Mouse (Mus musculus): Measurements from ENCODE around the gene Ccdc173. TPM values are rescaled to one million over a fixed set of nuclear protein-coding genes. Genes with fewer than 3 reads are reported as not detected.

Gene Ccdc173
- polyA plus RNA-seq, 1 experiment from 2014 or later: 4.6 TPM

GRCm38 (mm10) chr2:69788974-69789373, 401 bp downstream of the Ccdc173 start:
- H3K27ac ChIP-seq (replicated peaks): peak overlapping the region; percentile 87

GRCm38 (mm10) chr2:69778836-69779177, 10.6 kb downstream of the Ccdc173 start:
- H3K4me2 ChIP-seq (replicated peaks): no peak overlapping the region
- peaks cover 7% of the 10 kb centered on the region; the same call in 1 of the 2 replicates for H3K36me3 ChIP-seq
- no peaks in the 10 kb centered on the region for H3K4me1 ChIP-seq
- no peak overlapping the region for H3K27ac ChIP-seq (replicated peaks)
- no peak overlapping the region for H3K9ac ChIP-seq
- no peak overlapping the region for H3K4me3 ChIP-seq (replicated peaks)
- ATAC-seq (ENCODE audit: insufficient number of reproducible peaks, low FRiP score, low TSS enrichment, low read depth): no peak
- no peaks in the 10 kb centered on the region for H3K9me3 ChIP-seq (replicated peaks)
- WGBS: 39% methylated on average over 5 of the region's 5 CpGs
- H3K27me3 ChIP-seq: no peaks in the 10 kb centered on the region

More at GRCm38 (mm10) chr2:69788974-69789373, 401 bp downstream of the Ccdc173 start:
- Histone ChIP-seq H3K9me3 (replicated peaks) (no peaks in the 10 kb centered on the region), H3K9ac (peak overlapping the region; percentile 76), H3K4me3 (replicated peaks) (peak overlapping the region; percentile 64), H3K4me2 (replicated peaks) (peak overlapping the region; percentile 82), H3K4me1 (peaks cover 4% of the 10 kb centered on the region; the same call in 1 of the 2 replicates), H3K27me3 (no peaks in the 10 kb centered on the region), H3K36me3 (peaks cover 14% of the 10 kb centered on the region; the same call in 1 of the 2 replicates)
- 20% methylated on average over 9 of the region's 9 CpGs for WGBS
- ATAC-seq (ENCODE audit: insufficient number of reproducible peaks, low FRiP score, low TSS enrichment, low read depth): peak; percentile 8; the same call in 1 of the 2 replicates

GRCm38 (mm10) chr2:69777985-69778835, 11.2 kb downstream of the Ccdc173 start:
- 67% methylated on average over 7 of the region's 7 CpGs for WGBS
- H3K27me3 ChIP-seq: no peaks in the 10 kb centered on the region
- no peaks in the 10 kb centered on the region for H3K4me1 ChIP-seq
- H3K9ac ChIP-seq: no peak overlapping the region
- H3K4me3 ChIP-seq (replicated peaks): no peak overlapping the region
- no peak overlapping the region for H3K27ac ChIP-seq (replicated peaks)
- H3K9me3 ChIP-seq (replicated peaks): no peaks in the 10 kb centered on the region
- no peak overlapping the region for H3K4me2 ChIP-seq (replicated peaks)
- peaks cover 7% of the 10 kb centered on the region; the same call in 1 of the 2 replicates for H3K36me3 ChIP-seq
- no peak for ATAC-seq (ENCODE audit: insufficient number of reproducible peaks, low FRiP score, low TSS enrichment, low read depth)

- no peak for ATAC-seq (ENCODE audit: insufficient number of reproducible peaks, low FRiP score, low TSS enrichment, low read depth)
- no peaks in the 10 kb centered on the region for H3K9me3 ChIP-seq (replicated peaks)
- H3K36me3 ChIP-seq: peaks cover 4% of the 10 kb centered on the region; the same call in 1 of the 2 replicates
- no peaks in the 10 kb centered on the region for H3K27me3 ChIP-seq
- no peak overlapping the region for H3K27ac ChIP-seq (replicated peaks)
- H3K4me2 ChIP-seq (replicated peaks): no peak overlapping the region
- no peaks in the 10 kb centered on the region for H3K4me1 ChIP-seq
- no peak overlapping the region for H3K9ac ChIP-seq
- WGBS: 76% methylated on average over 3 of the region's 3 CpGs
- H3K4me3 ChIP-seq (replicated peaks): no peak overlapping the region
Observed at GRCm38 (mm10) chr2:69773331-69773730, 16.0 kb downstream of the Ccdc173 start.

- H3K4me3 ChIP-seq (replicated peaks): no peak overlapping the region
- no peaks in the 10 kb centered on the region for H3K4me1 ChIP-seq
- H3K27me3 ChIP-seq: no peaks in the 10 kb centered on the region
- no peak for ATAC-seq (ENCODE audit: insufficient number of reproducible peaks, low FRiP score, low TSS enrichment, low read depth)
- H3K4me2 ChIP-seq (replicated peaks): no peak overlapping the region
- peak overlapping the region; percentile 73 for H3K27ac ChIP-seq (replicated peaks)
- no peak overlapping the region for H3K9ac ChIP-seq
- H3K9me3 ChIP-seq (replicated peaks): no peaks in the 10 kb centered on the region
- H3K36me3 ChIP-seq: no peaks in the 10 kb centered on the region
- 41% methylated on average over 1 of the region's 1 CpGs for WGBS
Observed at GRCm38 (mm10) chr2:69764716-69765115, 24.7 kb downstream of the Ccdc173 start.

GRCm38 (mm10) chr2:69763340-69763739, 26.0 kb downstream of the Ccdc173 start:
- H3K9ac ChIP-seq: no peak overlapping the region
- H3K4me3 ChIP-seq (replicated peaks): no peak overlapping the region
- ATAC-seq (ENCODE audit: insufficient number of reproducible peaks, low FRiP score, low TSS enrichment, low read depth): no peak
- H3K4me1 ChIP-seq: no peaks in the 10 kb centered on the region
- H3K27me3 ChIP-seq: no peaks in the 10 kb centered on the region
- WGBS: 83% methylated on average over 4 of the region's 4 CpGs
- H3K4me2 ChIP-seq (replicated peaks): no peak overlapping the region
- no peaks in the 10 kb centered on the region for H3K9me3 ChIP-seq (replicated peaks)
- H3K27ac ChIP-seq (replicated peaks): no peak overlapping the region
- no peaks in the 10 kb centered on the region for H3K36me3 ChIP-seq

- Histone ChIP-seq H3K4me3 (replicated peaks) (no peak overlapping the region), H3K27me3 (no peaks in the 10 kb centered on the region), H3K36me3 (no peaks in the 10 kb centered on the region), H3K9me3 (replicated peaks) (no peaks in the 10 kb centered on the region), H3K4me2 (replicated peaks) (no peak overlapping the region), H3K27ac (replicated peaks) (no peak overlapping the region), H3K4me1 (no peaks in the 10 kb centered on the region), H3K9ac (no peak overlapping the region)
- WGBS: 82% methylated on average over 5 of the region's 5 CpGs
- no peak for ATAC-seq (ENCODE audit: insufficient number of reproducible peaks, low FRiP score, low TSS enrichment, low read depth)
Observed at GRCm38 (mm10) chr2:69760980-69761379, 28.4 kb downstream of the Ccdc173 start.

- WGBS: 83% methylated on average over 1 of the region's 1 CpGs
- no peaks in the 10 kb centered on the region for H3K9me3 ChIP-seq (replicated peaks)
- no peaks in the 10 kb centered on the region for H3K27me3 ChIP-seq
- H3K4me2 ChIP-seq (replicated peaks): no peak overlapping the region
- no peaks in the 10 kb centered on the region for H3K4me1 ChIP-seq
- ATAC-seq (ENCODE audit: insufficient number of reproducible peaks, low FRiP score, low TSS enrichment, low read depth): no peak
- H3K9ac ChIP-seq: no peak overlapping the region
- H3K27ac ChIP-seq (replicated peaks): no peak overlapping the region
- H3K4me3 ChIP-seq (replicated peaks): no peak overlapping the region
- H3K36me3 ChIP-seq: peaks cover 58% of the 10 kb centered on the region
Observed at GRCm38 (mm10) chr2:69745091-69745490, 44.3 kb downstream of the Ccdc173 start.

- 1% methylated on average over 13 of the region's 13 CpGs for WGBS
- peak overlapping the region; percentile 86 for H3K9ac ChIP-seq
- ATAC-seq (ENCODE audit: insufficient number of reproducible peaks, low FRiP score, low TSS enrichment, low read depth): no peak
- peak overlapping the region; percentile 94 for H3K27ac ChIP-seq (replicated peaks)
- H3K4me3 ChIP-seq (replicated peaks): peak overlapping the region; percentile 98
- peak overlapping the region; percentile 64 for H3K4me2 ChIP-seq (replicated peaks)
- no peaks in the 10 kb centered on the region for H3K27me3 ChIP-seq
- no peaks in the 10 kb centered on the region for H3K9me3 ChIP-seq (replicated peaks)
- no peaks in the 10 kb centered on the region for H3K36me3 ChIP-seq
- peaks cover 7% of the 10 kb centered on the region; the same call in 1 of the 2 replicates for H3K4me1 ChIP-seq
Observed at GRCm38 (mm10) chr2:69723519-69723825, 65.9 kb downstream of the Ccdc173 start.

GRCm38 (mm10) chr2:69722650-69723518, 66.5 kb downstream of the Ccdc173 start:
- Histone ChIP-seq H3K4me1 (peaks cover 7% of the 10 kb centered on the region; the same call in 1 of the 2 replicates), H3K36me3 (no peaks in the 10 kb centered on the region), H3K27me3 (no peaks in the 10 kb centered on the region), H3K9me3 (replicated peaks) (no peaks in the 10 kb centered on the region), H3K4me2 (replicated peaks) (peak overlapping the region; percentile 64), H3K9ac (peak overlapping the region; percentile 86), H3K4me3 (replicated peaks) (peak overlapping the region; percentile 98), H3K27ac (replicated peaks) (peak overlapping the region; percentile 94)
- WGBS: under 1% methylated on average over 91 of the region's 91 CpGs
- ATAC-seq (ENCODE audit: insufficient number of reproducible peaks, low FRiP score, low TSS enrichment, low read depth): peak; percentile 93

GRCm38 (mm10) chr2:69722273-69722649, 67.1 kb downstream of the Ccdc173 start, which contains the start of gene Ppig:
TSS of gene Ppig (plus strand) at chr2:69722545.
- WGBS: 3% methylated on average over 12 of the region's 12 CpGs
- H3K36me3 ChIP-seq: no peaks in the 10 kb centered on the region
- no peaks in the 10 kb centered on the region for H3K9me3 ChIP-seq (replicated peaks)
- no peak for ATAC-seq (ENCODE audit: insufficient number of reproducible peaks, low FRiP score, low TSS enrichment, low read depth)
- no peaks in the 10 kb centered on the region for H3K27me3 ChIP-seq
- H3K27ac ChIP-seq (replicated peaks): peak within 1 kb of the TSS; percentile 94
- H3K4me1 ChIP-seq: peaks cover 7% of the 10 kb centered on the region; the same call in 1 of the 2 replicates
- peak within 1 kb of the TSS; percentile 64 for H3K4me2 ChIP-seq (replicated peaks)
- peak within 1 kb of the TSS; percentile 98 for H3K4me3 ChIP-seq (replicated peaks)
- H3K9ac ChIP-seq: peak within 1 kb of the TSS; percentile 86
